Mouse (Mus musculus): Measurements from ENCODE around the gene Cnot3. TPM values are rescaled to one million over a fixed set of nuclear protein-coding genes. Genes with fewer than 3 reads are reported as not detected.

Gene Cnot3
- total RNA-seq, 2 experiments from 2014 or later: 20.0 to 122 TPM

GRCm38 (mm10) chr7:3646188-3646587 lies 1.1 kb downstream of the Cnot3 start:
- ATAC-seq (replicated peaks; ENCODE audit: poor library complexity): no peak

DNA sequence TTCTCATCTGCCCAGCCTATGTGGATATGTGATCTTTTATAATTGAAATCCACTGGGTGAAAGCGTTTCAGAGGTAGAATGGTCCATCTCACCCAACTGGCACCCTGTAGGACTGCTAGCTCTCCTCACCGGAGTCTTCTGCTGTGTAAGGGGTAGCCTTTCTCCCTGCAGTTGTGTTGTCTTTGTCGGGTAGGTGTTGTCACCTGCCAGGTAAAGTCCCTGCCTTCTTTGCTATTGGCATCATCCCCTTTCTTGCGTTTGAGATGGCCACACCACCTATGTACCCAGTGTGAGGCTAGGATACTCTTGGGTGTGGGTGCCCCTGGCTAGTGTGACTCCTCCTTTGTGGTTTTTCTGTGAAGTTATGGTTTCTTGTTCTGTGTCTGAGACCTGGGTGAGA lies 1.6 kb downstream of the Cnot3 start:
- no peak for ATAC-seq (replicated peaks; ENCODE audit: poor library complexity)

DNA sequence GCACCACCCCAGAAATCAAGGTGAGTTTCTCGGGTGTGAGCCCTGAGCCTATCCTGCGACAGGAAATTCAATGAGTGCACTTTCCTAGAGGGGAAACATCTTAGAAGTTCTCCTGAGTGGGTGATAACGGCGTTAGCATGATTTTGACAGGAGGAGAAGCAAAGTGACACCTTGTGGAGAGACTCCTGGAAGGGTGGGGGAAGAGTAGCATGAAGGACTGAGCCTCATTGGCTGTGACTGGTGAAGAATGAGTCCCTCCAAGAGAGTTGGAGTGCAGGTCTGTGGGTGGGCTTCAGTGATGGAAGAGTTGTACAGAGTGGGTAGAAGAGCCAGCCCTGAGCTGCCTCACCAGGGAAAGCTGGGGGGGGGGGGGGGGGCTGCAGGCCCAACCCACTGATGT lies 11.9 kb downstream of the Cnot3 start:
- no peak for ATAC-seq (replicated peaks; ENCODE audit: poor library complexity)

DNA sequence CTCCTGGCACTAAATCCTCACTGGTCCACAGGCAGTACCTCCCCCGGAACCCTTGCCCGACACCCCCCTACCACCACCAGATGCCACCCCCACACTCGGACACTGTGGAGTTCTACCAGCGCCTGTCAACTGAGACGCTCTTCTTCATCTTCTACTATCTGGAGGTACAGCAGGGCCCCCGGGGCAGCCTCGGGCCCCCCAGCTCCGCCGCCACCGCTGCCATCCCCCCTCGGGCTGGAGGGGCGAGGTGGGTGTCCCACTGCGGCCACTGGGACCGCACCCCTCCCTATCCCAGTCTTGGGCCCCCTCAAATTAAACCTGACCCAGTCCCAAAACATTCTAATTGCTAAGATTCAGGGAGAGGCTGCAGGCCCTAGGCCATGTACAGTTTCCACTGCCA lies 13.5 kb downstream of the Cnot3 start:
- ATAC-seq (replicated peaks; ENCODE audit: poor library complexity): no peak

- ATAC-seq (replicated peaks; ENCODE audit: poor library complexity): no peak
These were observed 19.6 kb downstream of the Cnot3 start for GRCm38 (mm10) chr7:3664524-3665214.

DNA sequence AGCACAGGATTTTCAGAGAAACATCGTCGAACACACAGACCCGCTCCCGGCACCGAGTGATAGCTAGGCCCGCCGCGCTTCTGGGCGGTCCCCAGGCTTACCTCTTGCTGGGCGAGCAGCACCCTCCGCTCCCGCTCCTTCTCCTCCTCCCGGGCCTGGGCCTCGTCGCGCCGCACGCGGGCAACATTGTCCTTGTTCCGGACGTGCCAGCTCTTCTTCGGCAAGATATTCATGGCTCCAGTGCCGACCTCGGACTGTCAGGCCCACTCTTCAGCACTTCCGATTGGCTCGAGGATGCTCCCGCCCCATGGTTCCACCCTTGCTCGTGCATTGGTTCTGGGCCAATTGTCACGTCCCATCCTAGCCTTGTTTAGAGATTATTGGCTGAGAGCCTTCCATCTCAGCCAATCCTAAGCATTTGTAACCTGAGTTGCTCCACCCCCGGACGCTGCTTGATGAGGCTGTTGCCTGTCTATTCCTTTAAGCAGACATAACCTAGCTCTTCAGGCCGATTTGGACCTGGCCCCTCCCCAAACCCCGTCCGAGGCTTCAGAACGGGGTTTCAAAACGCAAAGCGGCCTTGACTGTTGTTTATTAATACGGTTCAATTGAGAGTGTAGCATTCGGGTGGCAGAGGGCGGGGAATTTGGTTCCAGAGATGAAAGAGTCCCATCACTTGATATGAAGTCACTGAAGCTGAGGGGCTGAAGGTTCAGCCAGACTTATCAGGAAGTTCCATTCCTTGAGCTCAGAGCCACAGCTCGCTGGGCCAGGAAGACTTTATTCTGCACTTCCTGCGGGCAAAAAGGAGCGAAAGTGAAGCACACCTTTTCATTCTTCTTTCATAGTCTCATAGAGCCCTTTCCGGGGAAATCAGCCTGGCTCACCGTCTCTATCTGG lies 20.4 kb downstream of the Cnot3 start, which contains the start of gene Leng1:
Gene Leng1, minus strand, starts transcription at position 626 of the 900 bp plus-strand sequence.
- ATAC-seq (replicated peaks; ENCODE audit: poor library complexity): peak; percentile 90

GRCm38 (mm10) chr7:3666921-3667391 lies 21.9 kb downstream of the Cnot3 start:
- peak; percentile 18 for ATAC-seq (replicated peaks; ENCODE audit: poor library complexity)

- peak; percentile 99 for ATAC-seq (replicated peaks; ENCODE audit: poor library complexity)
These were observed 29.6 kb downstream of the Cnot3 start for GRCm38 (mm10) chr7:3674507-3675227.

DNA sequence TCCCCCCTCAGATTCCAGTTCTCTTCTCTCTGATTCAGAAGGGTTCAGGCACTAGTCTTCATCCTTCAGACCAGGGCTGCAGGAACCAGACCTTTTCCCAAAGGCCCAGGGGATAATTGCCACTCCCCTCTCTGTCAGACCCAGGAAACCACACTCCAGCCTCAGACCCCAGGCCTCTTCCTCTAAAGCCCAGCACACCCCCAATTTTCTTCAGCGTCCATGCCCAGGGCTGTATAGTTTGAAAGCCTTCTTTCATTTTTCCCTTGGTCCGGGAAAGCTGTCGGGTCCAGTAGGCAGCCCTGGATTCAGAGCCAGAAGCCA lies 30.1 kb downstream of the Cnot3 start:
- 0 out of 2 replicates have a peak, but pooled peaks have one; percentile 4 for ATAC-seq (replicated peaks; ENCODE audit: poor library complexity)

- ATAC-seq (replicated peaks; ENCODE audit: poor library complexity): no peak
These were observed 31.3 kb downstream of the Cnot3 start for GRCm38 (mm10) chr7:3676371-3676770.

GRCm38 (mm10) chr7:3677342-3677741 lies 32.3 kb downstream of the Cnot3 start, which contains the start of gene Tmc4:
Tmc4 (minus strand) TSS chr7:3677553.
- ATAC-seq (replicated peaks; ENCODE audit: poor library complexity): no peak

GRCm38 (mm10) chr7:3683908-3684550 lies 39.0 kb downstream of the Cnot3 start:
- ATAC-seq (replicated peaks; ENCODE audit: poor library complexity): no peak

- no peak for ATAC-seq (replicated peaks; ENCODE audit: poor library complexity)
These were observed 39.6 kb downstream of the Cnot3 start for GRCm38 (mm10) chr7:3684698-3685097.

- ATAC-seq (replicated peaks; ENCODE audit: poor library complexity): no peak
These were observed 40.5 kb downstream of the Cnot3 start for GRCm38 (mm10) chr7:3685400-3686187.

DNA sequence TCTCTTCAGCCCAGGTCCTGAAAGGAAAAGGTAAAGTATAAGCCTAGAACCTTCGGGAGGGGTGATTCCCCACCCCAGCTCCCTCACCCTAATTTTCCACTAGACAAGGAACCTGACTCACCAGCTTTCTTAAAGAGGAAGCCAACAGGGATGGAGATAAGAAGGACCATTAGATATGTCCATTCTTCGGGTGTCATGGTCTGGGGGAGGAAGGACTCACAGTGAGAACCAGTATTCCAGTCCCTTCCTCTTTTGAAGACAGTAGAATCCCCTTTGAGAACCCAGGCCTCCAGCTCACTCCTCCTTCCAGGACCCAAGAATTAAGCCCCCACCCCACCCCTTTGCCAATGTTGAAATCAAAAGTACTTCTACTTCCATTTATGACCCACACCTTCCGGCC lies 46.9 kb downstream of the Cnot3 start:
- ATAC-seq (replicated peaks; ENCODE audit: poor library complexity): no peak

DNA sequence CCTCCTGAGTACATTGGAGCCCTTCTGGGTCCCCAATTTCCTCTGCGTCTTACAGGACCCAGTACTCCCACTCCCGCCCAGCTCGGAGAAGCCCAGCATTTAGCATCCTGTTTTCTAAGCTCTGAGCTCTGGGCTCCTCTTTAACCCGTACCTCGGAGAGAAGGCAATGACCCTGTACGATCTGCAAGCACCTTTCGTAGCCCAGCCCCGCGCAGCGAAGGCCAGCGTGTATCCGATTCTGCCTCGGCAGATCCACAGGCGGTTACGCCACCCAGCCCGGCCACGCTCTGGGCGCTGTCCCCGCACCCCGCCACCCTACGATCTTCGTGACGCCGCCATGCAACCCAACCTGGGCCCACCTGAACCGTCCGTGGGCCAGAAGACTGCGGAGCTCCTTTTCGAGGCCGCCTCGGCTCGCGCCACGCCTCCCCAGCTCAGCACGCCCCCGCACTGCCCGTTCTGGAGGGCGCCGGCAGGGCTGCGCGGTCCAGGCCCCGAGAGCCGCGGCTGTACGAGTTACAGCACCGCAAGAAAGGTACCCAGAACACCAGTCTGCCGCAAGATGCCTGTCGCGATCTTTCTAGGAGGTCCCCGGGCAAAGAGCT lies 47.4 kb downstream of the Cnot3 start, which contains the start of gene Tsen34:
Gene Tsen34, plus strand, starts transcription at position 482 of the 605 bp plus-strand sequence.
- no peak for ATAC-seq (replicated peaks; ENCODE audit: poor library complexity)

DNA sequence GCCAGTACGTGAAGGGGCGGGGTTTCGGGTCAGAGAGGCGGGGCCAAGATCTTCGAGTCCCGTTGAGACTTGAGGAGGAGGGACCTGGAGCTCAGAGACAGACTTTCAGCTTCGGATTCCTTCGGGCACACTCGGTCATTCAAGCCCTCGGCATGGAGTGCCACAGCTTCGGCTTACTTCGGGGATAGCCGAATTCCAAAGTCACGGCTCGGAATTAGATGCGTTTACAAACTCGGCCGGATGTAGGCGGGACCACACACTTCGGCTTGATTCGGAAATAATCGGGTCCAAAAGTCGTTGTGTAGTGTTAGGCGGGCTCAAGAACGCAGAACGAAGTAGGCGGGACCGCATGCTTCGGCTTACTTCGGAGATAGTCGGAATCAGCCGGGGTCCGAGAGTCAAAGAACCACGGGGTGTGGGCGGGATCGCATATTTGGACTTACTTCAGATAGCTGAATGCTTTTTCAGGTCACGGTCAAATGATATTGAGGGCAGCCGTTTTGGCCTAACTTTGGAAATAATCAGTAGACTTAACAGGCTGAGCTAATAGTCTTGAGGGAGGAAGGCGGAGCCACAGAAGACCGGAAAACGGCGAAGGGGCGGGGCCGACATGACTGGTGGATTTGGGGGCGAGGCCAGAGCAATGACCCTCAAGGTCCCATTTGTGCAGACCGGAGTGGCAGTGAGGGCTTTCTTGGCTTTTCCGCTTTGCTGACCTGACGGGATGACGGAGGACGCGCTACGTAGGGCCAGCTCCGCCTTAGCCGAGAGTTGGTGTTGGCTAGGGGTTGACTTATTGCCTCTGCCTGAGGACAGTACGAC lies 48.1 kb downstream of the Cnot3 start, which contains the start of gene Mboat7:
Gene Mboat7, minus strand, starts transcription at position 537 of the 822 bp plus-strand sequence.
- peak; percentile 67 for ATAC-seq (replicated peaks; ENCODE audit: poor library complexity)

DNA sequence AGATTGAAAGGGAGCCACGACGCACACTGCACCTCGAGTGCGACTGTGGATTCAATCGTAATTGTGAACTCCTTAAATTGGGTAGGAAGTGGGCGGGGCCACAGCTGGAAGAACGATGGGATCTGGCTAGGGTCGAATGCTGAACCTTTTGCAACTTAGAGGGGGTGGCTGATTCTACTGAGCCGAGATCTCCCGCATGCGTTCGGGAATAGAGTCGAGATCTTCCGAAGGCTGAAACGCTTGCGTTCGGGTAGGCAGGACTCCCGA lies 48.7 kb downstream of the Cnot3 start:
- ATAC-seq (replicated peaks; ENCODE audit: poor library complexity): no peak

Measured in megakaryocyte progenitor cell, adult 5-6 weeks (primary cell).